9 mouse cellular contexts compared by ENCODE assay signal in the genomic region with DNA sequence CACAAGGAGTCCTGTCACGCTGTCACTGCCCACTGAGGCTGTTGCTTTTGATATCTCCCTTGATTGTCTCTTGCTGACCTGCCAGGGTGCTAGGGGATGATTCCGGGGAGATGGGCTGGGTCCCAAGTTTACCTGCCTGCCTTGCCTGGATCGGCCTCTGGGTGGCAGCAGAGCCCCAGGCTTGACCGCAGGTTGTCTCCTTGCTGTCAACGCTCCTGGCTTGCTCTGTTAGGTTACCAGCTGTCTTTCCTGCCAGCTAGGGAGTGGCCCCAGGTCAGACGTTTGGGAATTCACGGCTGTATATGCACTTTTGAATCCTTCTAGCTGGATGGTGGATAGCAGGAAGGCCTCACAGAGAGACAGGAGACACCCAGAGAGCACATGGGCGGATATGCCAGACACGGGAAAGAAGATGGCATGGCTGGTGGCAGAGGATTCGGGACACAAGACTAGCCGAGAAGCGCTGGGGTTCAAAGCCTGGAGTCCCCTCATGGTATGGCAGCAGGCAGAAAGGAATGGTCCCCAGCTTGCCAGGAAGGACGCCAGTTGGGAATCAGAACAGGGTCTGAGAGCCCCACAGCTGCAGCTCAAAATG. TPM values are rescaled to one million over a fixed set of nuclear protein-coding genes. Genes with fewer than 3 reads are reported as not detected.
DNase-seq lines count a peak whose midpoint lies in the region; ATAC-seq and TF ChIP-seq lines count a peak whose summit lies in the region.
"Had no signal": no experiment of that assay in that cellular context is flagged by ENCODE, and none has a peak within 500 bp of the region (broad histone marks: within the 10 kb centered on the region; RNA-seq: fewer than 3 reads in every experiment).

No protein-coding gene starts in this region.

- H3K27me3 ChIP-seq in E14TG2a.4 (ENCODE audit: insufficient read depth, low read length), result peaks cover 4% of the 10 kb centered on the region; the same call in 1 of the 2 replicates
- peaks cover 6% of the 10 kb centered on the region; the same call in 1 of the 2 replicates for H3K27me3 ChIP-seq in heart, embryonic 14.5 days (ENCODE audit: control insufficient read depth, insufficient read depth, low read length)

- peak; percentile 92 for TF ChIP-seq CTCF in E14TG2a.4 (conservative IDR thresholded peaks at IDR 0.05; ENCODE audit: low read length)

- H3K4me3 ChIP-seq in E14TG2a.4 (replicated peaks; ENCODE audit: low read length), result peak overlapping the region; percentile 53; the same call in 1 of the 2 replicates
- no peak overlapping the region for H3K4me3 ChIP-seq in heart, embryonic 14.5 days (ENCODE audit: control insufficient read depth in 1 of 2, insufficient read depth in 1 of 2, low read depth in 1 of 2, low read length in 2 of 2)
- H3K4me3 ChIP-seq: heart, embryonic 13.5 days had no signal

- no peak; the same call in 1 of the 2 replicates for ATAC-seq in heart, embryonic 14.5 days (ENCODE audit: insufficient number of reproducible peaks, insufficient read depth, low FRiP score, low read depth)

- H3K4me2 ChIP-seq in heart, embryonic 14.5 days (ENCODE audit: low read length), result 0 out of 2 replicates have a peak overlapping the region, but pooled peaks have one; percentile 16
- H3K4me2 ChIP-seq: heart, embryonic 13.5 days had no signal

- 29% methylated on average over 13 of the region's 13 CpGs for WGBS in heart, embryonic 14.5 days

- peak; percentile 55 to 86 for DNase-seq in adrenal gland, adult (ENCODE audit: inconsistent age in 2 of 2, low spot score in 1 of 2)
- DNase-seq in embryo, embryonic 10 days (ENCODE audit: low spot score), result peak; percentile 84
- DNase-seq in layer of hippocampus, postnatal 10 days (ENCODE audit: low spot score in 2 of 2), result peak; percentile 81 to 87
- DNase-seq in lung, postnatal 25 days (ENCODE audit: low spot score), result peak; percentile 50
- DNase-seq in right cerebral cortex, adult 2 months (ENCODE audit: low spot score in 2 of 2), result peak; percentile 63 to 82
- DNase-seq in T-cell, adult 2 months (ENCODE audit: low spot score), result no peak

- peaks cover 89% of the 10 kb centered on the region for H3K4me1 ChIP-seq in E14TG2a.4 (replicated peaks; ENCODE audit: low read depth, low read length)
- peaks cover 21 to 27% of the 10 kb centered on the region in 2 experiments for H3K4me1 ChIP-seq in heart, embryonic 14.5 days (ENCODE audit: control insufficient read depth in 2 of 2, insufficient read depth in 2 of 2, low read length in 2 of 2)

- H3K9me3 ChIP-seq in E14TG2a.4 (ENCODE audit: low read length), result no peaks in the 10 kb centered on the region
- no peaks in the 10 kb centered on the region for H3K9me3 ChIP-seq in heart, embryonic 14.5 days (ENCODE audit: control insufficient read depth, low read length)
- H3K9me3 ChIP-seq: heart, embryonic 13.5 days had no signal

- H3K36me3 ChIP-seq in E14TG2a.4 (ENCODE audit: insufficient read depth, low read length), result no peaks in the 10 kb centered on the region
- H3K36me3 ChIP-seq in heart, embryonic 14.5 days (ENCODE audit: control insufficient read depth, insufficient read depth, low read length), result no peaks in the 10 kb centered on the region
- H3K36me3 ChIP-seq: heart, embryonic 13.5 days had no signal

- no peak overlapping the region for H3K27ac ChIP-seq in heart, embryonic 14.5 days (replicated peaks in 1 of 2; ENCODE audit: control insufficient read depth in 1 of 2, insufficient read depth in 1 of 2, low read depth in 2 of 2, low read length in 2 of 2)
- H3K27ac ChIP-seq: heart, embryonic 13.5 days had no signal

- H3K9ac ChIP-seq in heart, embryonic 14.5 days (ENCODE audit: low read length), result no peak overlapping the region
- H3K9ac ChIP-seq: heart, embryonic 13.5 days had no signal

RNA-seq across cellular contexts. Expression of a gene that starts 10.5 kb away (rescaled TPM):
- 0.19 and 0.38 TPM in 2 replicates for polyA plus RNA-seq in heart, embryonic 14.5 days (2014; fragmentation: Nextera tagmentation; extraction: Ambion mirVana)
- total RNA-seq in layer of hippocampus, postnatal 10 days (2021), result not detected

RNA-seq across cellular contexts. Expression of a gene that starts 14.6 kb away (rescaled TPM):
- polyA plus RNA-seq in heart, embryonic 14.5 days (2014; fragmentation: Nextera tagmentation; extraction: Ambion mirVana), result not detected in 2 replicates
- not detected for total RNA-seq in layer of hippocampus, postnatal 10 days (2021)

RNA-seq across cellular contexts. Expression of a gene that starts 37.8 kb away (rescaled TPM):
- 0.12 TPM in 1 of 2 replicates, not detected in the other for polyA plus RNA-seq in heart, embryonic 14.5 days (2014; fragmentation: Nextera tagmentation; extraction: Ambion mirVana)
- under 1 TPM; 0.64 to 0.80 TPM for total RNA-seq in layer of hippocampus, postnatal 10 days (2021)
- polyA plus RNA-seq: heart, embryonic 13.5 days had no signal

RNA-seq across cellular contexts. Expression of a gene that starts 54.6 kb away (rescaled TPM):
- polyA plus RNA-seq in heart, embryonic 14.5 days (2014; fragmentation: Nextera tagmentation; extraction: Ambion mirVana), result 41.4 and 42.2 TPM in 2 replicates
- total RNA-seq in layer of hippocampus, postnatal 10 days (2021), result 10 to 100 TPM; 10.7 to 11.1 TPM
